8 mouse cellular contexts compared by ENCODE assay signal in genomic region chr17:64601751-64602578, GRCm38 (mm10). TPM values are rescaled to one million over a fixed set of nuclear protein-coding genes. Genes with fewer than 3 reads are reported as not detected.
DNase-seq lines count a peak whose midpoint lies in the region; ATAC-seq lines count a peak whose summit lies in the region.

No protein-coding gene starts in this region.

- H3K36me3 ChIP-seq in forebrain, embryonic 13.5 days (ENCODE audit: poor library complexity, severe bottlenecking) = no peaks in the 10 kb centered on the region

- intact Hi-C loops in heart, postnatal 14 days (cut with DNase I) = loop anchor here (5.0 to 10.0 kb wide), 4 partner anchors 75 to 740 kb away; partner anchors contain the start of genes A930002H24Rik, Fer and Pja2

- H3K4me3 ChIP-seq in forebrain, embryonic 13.5 days = peak overlapping the region; percentile 84

- no peaks in the 10 kb centered on the region; the same call in 1 of the 2 replicates for H3K27me3 ChIP-seq in forebrain, embryonic 13.5 days

- no peak overlapping the region for H3K27ac ChIP-seq in forebrain, embryonic 13.5 days

- H3K9me3 ChIP-seq in forebrain, embryonic 13.5 days (replicated peaks) = no peaks in the 10 kb centered on the region

- peak; percentile 60 for DNase-seq in MEL-GATA-1-ER (ENCODE audit: extremely low read depth, low read depth)
- peak; percentile 53 for DNase-seq in c-Kit-positive CD71-positive TER-119-negative erythroid progenitor cells, embryonic 14.5 days (ENCODE audit: low read depth)
- DNase-seq in heart, postnatal 14 days = peak; percentile 62 to 68
- DNase-seq in kidney, postnatal 4 days = peak; percentile 70 to 83
- DNase-seq in lung, postnatal 14 days = peak; percentile 71
- DNase-seq in retina, postnatal 7 days (ENCODE audit: low read depth, low spot score) = peak; percentile 6
- DNase-seq in urinary bladder, adult 2 months (ENCODE audit: low spot score) = peak; percentile 51

- peak overlapping the region; percentile 99 for H3K4me2 ChIP-seq in forebrain, embryonic 13.5 days

- H3K9ac ChIP-seq in forebrain, embryonic 13.5 days = peak overlapping the region; percentile 87

- peaks cover 35% of the 10 kb centered on the region for H3K4me1 ChIP-seq in forebrain, embryonic 13.5 days

- ATAC-seq in forebrain, embryonic 13.5 days = peak; percentile 53

- WGBS in forebrain, embryonic 13.5 days = under 1% methylated on average over 44 of the region's 44 CpGs

RNA-seq across cellular contexts. Expression of gene Man2a1, which starts 1.4 kb away (rescaled TPM):
- polyA plus RNA-seq in forebrain, embryonic 13.5 days (2015; fragmentation: Nextera tagmentation; extraction: Ambion mirVana) = 2.1 and 3.2 TPM in 2 replicates
- total RNA-seq in heart, postnatal 14 days (2021) = 10 to 100 TPM; 25.9 to 28.2 TPM
- polyA plus RNA-seq in urinary bladder, adult 2 months (2012; rRNA removed) = 25.0 and 25.5 TPM in 2 replicates

Comparison
In these comparisons a context has a peak if more than half of its experiments do, and no peak if none do; other contexts are left out.
1. DNase-seq: peak in every context shown above with its lines; median percentile 76 in kidney, postnatal 4 days; 71 in lung, postnatal 14 days; 65 in heart, postnatal 14 days; 60 in MEL-GATA-1-ER; 53 in c-Kit-positive CD71-positive TER-119-negative erythroid progenitor cells, embryonic 14.5 days; 51 in urinary bladder, adult 2 months; 6 in retina, postnatal 7 days.